21 mouse cellular contexts compared by ENCODE assay signal in the genomic region with DNA sequence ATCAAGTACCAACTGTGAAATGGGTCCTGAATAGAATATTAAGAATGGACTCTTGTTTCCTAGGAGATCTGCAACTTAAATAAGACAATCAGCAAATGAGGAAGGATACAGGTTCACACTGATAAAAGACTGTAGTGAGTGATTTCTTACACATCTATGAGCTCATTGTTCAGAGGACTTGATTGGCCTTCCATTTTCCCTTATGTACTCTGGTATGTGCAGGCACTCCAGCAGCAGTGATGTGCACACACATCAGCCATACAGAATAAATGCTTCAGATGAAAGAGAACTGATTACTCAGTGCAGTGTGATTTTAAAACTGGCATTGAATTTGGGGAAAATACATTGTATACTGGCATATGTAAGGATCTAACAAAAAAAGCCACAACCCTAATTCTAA.
"Had no signal": no experiment of that assay in that cellular context is flagged by ENCODE, and none has a peak within 500 bp of the region (broad histone marks: within the 10 kb centered on the region; RNA-seq: fewer than 3 reads in every experiment).

No protein-coding gene starts in this region.

- H3K4me2 ChIP-seq: kidney, embryonic 15.5 days; limb, embryonic 12.5 days; limb, embryonic 15.5 days; liver, embryonic 11.5 days; lung, embryonic 14.5 days had no signal

- H3K36me3 ChIP-seq: kidney, embryonic 15.5 days; limb, embryonic 12.5 days; limb, embryonic 15.5 days had no signal

- H3K4me1 ChIP-seq: kidney, embryonic 15.5 days; limb, embryonic 12.5 days; limb, embryonic 15.5 days had no signal

- H3K27ac ChIP-seq: kidney, embryonic 15.5 days; limb, embryonic 12.5 days; limb, embryonic 15.5 days; liver, embryonic 14.5 days; macrophage; stomach, postnatal 0 days had no signal

- H3K9ac ChIP-seq: kidney, embryonic 15.5 days; limb, embryonic 12.5 days; limb, embryonic 15.5 days; liver, embryonic 14.5 days; liver, postnatal 0 days; lung, embryonic 14.5 days had no signal

- ATAC-seq: liver, postnatal 0 days; lung, postnatal 0 days had no signal

- H3K4me3 ChIP-seq: kidney, embryonic 15.5 days; limb, embryonic 12.5 days; limb, embryonic 15.5 days had no signal

- DNase-seq: kidney, adult 11 months; kidney, adult 8-10 months; kidney, postnatal 10 days; kidney, postnatal 36 days; layer of hippocampus, postnatal 36 days; left cerebral cortex, postnatal 4 days; liver, postnatal 0 days; lung, embryonic 14.5 days; midbrain, embryonic 14.5 days; right cerebral cortex, postnatal 25 days; thymus, adult 2 months; thymus, postnatal 14 days; thymus, postnatal 4 days had no signal

- H3K27me3 ChIP-seq: kidney, embryonic 15.5 days; limb, embryonic 12.5 days; limb, embryonic 15.5 days had no signal

- H3K9me3 ChIP-seq: kidney, embryonic 15.5 days; limb, embryonic 12.5 days; limb, embryonic 15.5 days had no signal
